Mouse (Mus musculus) testis, adult 2 months (tissue): ENCODE measurements around the gene Per1. TPM values are rescaled to one million over a fixed set of nuclear protein-coding genes. Genes with fewer than 3 reads are reported as not detected.

Experiments
- H3K27ac ChIP-seq: fragments of 200-500 bp; 2 replicates; pipeline ENCODE4 v1.5.1; 2012; ENCODE audit warnings: low read depth, low read length; ENCODE audit not compliant: control insufficient read depth, insufficient read depth
- H3K27me3 ChIP-seq: fragments of 200-500 bp; 2 replicates; pipeline ENCODE4 v1.6.1; 2012; ENCODE audit warnings: mild to moderate bottlenecking, low read length, moderate library complexity; ENCODE audit not compliant: control insufficient read depth, insufficient read depth
- H3K36me3 ChIP-seq: fragments of 200-500 bp; 2 replicates; pipeline ENCODE4 v1.6.1; 2012; ENCODE audit warnings: mild to moderate bottlenecking, low read length; ENCODE audit not compliant: control insufficient read depth, insufficient read depth
- H3K4me1 ChIP-seq: fragments of 200-500 bp; 2 replicates; pipeline ENCODE4 v1.6.1; 2012; ENCODE audit warnings: low read length; ENCODE audit not compliant: control insufficient read depth, insufficient read depth
- H3K4me3 ChIP-seq: fragments of 200-500 bp; 2 replicates; pipeline ENCODE4 v1.5.1; 2012; ENCODE audit warnings: low read depth, mild to moderate bottlenecking, low read length, moderate library complexity, mixed read lengths; ENCODE audit not compliant: control insufficient read depth
- CTCF ChIP-seq: fragments of 200-500 bp; IDR thresholded peaks from 2 replicates; pipeline ENCODE4 v1.5.1; 2012; ENCODE audit warnings: low read depth, mild to moderate bottlenecking, inconsistent platforms, low read length, moderate library complexity; ENCODE audit not compliant: control insufficient read depth, insufficient read depth, insufficient replicate concordance
- POLR2A ChIP-seq: fragments of 200-500 bp; IDR thresholded peaks from 2 replicates; pipeline ENCODE4 v1.6.1; 2012; ENCODE audit warnings: low read depth, mild to moderate bottlenecking, inconsistent platforms, low read length, moderate library complexity; ENCODE audit not compliant: control insufficient read depth
- polyA plus RNA-seq: library from polyadenylated mRNA; depleted of rRNA; stranded (reverse); fragments of >200 nt; gene quantifications from 2 replicates; pipeline ENCODE4 v1.2.3, GENCODE M21; 2012

The Per1 gene
- polyA plus RNA-seq, 1 experiment = 103 TPM

DNA sequence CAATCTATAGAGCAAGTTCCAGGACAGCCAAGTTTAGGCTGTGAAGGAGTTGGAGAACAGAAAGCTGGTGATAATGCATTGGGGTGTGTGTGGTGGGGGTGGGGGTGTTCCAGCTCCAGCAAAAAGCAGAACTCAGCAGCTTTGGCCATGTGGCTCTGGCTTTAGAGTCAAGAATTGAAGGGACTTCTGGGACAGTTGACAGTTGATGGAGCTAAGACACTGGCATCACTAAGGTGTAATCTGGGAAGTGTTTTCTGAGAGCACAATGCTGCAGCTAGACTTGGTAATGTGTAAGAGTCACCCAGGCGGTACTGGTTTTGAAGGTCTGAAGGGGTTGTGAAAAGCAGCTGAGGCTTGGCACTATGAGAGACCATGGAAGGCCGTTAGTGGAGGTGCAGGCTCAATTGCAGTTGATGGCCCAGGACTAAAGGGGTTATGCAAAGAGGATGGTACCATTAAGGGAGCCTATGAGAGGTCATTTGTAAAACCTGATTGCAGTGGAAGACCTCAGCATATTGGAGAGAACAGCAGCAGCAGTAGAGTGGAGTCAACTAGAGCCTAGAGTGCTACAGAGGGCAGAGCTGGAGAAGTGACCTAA lies 42.1 kb upstream of the Per1 start:
- H3K27me3 ChIP-seq = no peaks in the 10 kb centered on the region
- no peaks in the 10 kb centered on the region; the same call in 1 of the 2 replicates for H3K4me1 ChIP-seq
- no peak overlapping the region for H3K4me3 ChIP-seq
- no peak for TF ChIP-seq CTCF
- no peak for TF ChIP-seq POLR2A
- H3K36me3 ChIP-seq = no peaks in the 10 kb centered on the region; the same call in none of the 2 replicates
- H3K27ac ChIP-seq = no peak overlapping the region

GRCm38 (mm10) chr11:69053848-69054247 lies 41.2 kb upstream of the Per1 start:
- peaks cover 6% of the 10 kb centered on the region for H3K4me1 ChIP-seq
- TF ChIP-seq CTCF = no peak
- TF ChIP-seq POLR2A = no peak
- no peaks in the 10 kb centered on the region; the same call in none of the 2 replicates for H3K36me3 ChIP-seq
- no peaks in the 10 kb centered on the region for H3K27me3 ChIP-seq
- no peak overlapping the region for H3K27ac ChIP-seq
- no peak overlapping the region for H3K4me3 ChIP-seq

DNA sequence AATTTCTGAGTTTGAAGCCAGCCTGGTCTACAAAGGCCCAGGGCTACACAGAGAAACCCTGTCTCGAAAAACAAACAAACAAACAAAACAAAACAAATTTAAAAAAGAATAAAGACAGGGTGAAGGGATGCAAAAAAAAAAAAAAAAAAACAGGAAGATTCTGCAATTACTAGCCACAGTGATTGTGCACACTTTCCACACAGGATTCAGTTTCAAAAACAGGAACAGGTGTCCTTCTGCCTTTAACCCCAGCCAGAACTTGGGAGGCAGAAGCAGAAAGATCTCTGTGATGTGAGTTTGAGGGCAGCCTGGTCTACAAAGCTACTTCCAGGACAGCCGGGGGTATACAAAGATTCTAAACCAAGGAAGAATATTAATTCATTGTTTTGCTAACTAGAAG lies 36.8 kb upstream of the Per1 start:
- H3K4me1 ChIP-seq = peaks cover 14% of the 10 kb centered on the region
- no peaks in the 10 kb centered on the region for H3K27me3 ChIP-seq
- TF ChIP-seq POLR2A (no peak), CTCF (no peak)
- H3K4me3 ChIP-seq = peak overlapping the region; percentile 99
- no peaks in the 10 kb centered on the region for H3K36me3 ChIP-seq
- H3K27ac ChIP-seq = peak overlapping the region; percentile 85

DNA sequence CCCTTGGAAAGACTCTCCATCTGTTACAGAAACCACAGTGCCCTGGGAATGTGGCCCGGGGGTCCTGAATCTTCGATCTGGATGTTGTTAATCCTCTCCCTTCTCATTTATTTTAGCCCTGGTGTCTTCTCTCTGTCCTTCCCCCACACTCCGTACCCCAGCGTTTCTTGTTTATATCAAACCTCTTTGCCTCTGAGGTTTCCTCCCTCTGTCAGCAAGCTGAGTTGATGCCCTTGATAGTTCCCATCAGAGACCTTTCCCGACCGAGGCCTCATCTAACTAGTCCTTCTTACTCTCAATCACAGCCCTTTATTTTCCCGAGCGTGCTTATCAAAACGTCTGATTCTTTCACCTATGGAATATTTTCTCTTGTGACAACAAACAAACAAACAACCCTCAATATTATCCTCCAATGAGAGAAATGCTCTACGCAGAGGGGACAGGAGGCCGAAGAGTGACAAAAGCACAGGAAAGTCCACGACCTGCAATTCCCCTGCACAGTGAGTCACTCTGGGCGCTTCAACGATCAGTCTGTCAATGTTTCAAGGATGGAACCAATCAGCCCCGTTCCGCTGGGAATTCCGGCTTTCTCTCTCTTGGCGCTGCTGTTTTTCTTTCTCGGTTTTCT lies 36.2 kb upstream of the Per1 start:
- H3K27me3 ChIP-seq = no peaks in the 10 kb centered on the region
- no peak for TF ChIP-seq POLR2A
- TF ChIP-seq CTCF = 0 out of 2 replicates have a peak, but pooled peaks have one; percentile 11
- peaks cover 17% of the 10 kb centered on the region for H3K4me1 ChIP-seq
- no peaks in the 10 kb centered on the region for H3K36me3 ChIP-seq
- H3K27ac ChIP-seq = peak overlapping the region; percentile 85
- H3K4me3 ChIP-seq = peak overlapping the region; percentile 99

DNA sequence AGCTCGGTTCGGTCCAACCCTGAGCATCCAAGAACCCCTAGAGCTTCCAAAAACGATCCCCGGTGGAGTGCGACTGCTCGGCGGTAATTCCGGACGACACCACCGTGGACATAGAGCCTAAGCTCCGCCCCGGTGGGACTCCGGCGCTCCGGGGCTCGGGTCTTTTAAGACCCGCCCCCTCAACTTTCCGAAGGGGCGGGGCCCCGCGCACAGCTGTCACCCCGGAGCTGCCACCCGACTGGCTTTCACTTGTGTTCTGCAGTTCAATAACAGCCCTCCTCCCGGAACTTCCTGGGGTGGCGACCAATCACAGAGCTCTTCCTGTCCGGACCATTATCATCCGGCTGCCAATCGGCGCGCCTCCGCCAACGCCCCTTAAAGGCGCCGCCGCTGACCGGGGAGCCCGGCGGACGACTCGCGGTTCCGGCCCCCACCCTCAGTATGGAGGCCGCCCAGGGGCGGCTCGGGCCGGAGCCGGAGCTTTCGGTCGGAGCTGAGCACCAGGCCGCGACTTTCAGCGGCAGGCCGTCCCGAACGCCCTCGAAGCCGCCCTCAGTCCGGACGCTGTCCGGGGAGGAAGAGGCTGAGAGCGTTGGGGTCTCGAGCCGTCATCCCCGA lies 35.6 kb upstream of the Per1 start, which contains the start of gene Borcs6:
Gene Borcs6, plus strand, starts transcription at position 361 of the 618 bp plus-strand sequence.
- no peaks in the 10 kb centered on the region for H3K36me3 ChIP-seq
- H3K4me1 ChIP-seq = peaks cover 20% of the 10 kb centered on the region
- peak within 1 kb of the TSS; percentile 96 for H3K27ac ChIP-seq
- TF ChIP-seq POLR2A = peak; percentile 43
- no peak for TF ChIP-seq CTCF
- peak within 1 kb of the TSS; percentile 99 for H3K4me3 ChIP-seq
- no peaks in the 10 kb centered on the region for H3K27me3 ChIP-seq

DNA sequence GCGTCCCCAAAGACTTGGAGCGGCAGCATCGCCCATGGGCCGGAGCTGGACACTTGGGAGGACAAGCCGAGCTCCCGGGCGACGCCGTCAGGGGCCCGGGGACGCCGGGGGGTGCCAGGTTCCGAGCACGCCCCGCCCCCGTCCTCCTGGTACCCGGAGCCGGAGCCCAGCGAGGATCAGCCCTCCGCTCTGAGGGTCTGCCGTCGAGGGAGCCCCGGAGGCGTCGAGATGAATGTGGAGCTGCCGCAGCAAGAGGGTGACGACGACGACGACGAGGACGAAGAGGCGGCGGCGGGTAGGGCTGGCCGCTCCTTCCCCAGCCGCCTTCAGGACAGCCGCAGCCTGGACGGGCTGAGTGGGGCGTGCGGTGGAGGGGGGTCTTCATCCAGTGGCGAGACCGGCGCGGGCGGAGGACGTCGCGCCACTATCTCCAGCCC lies 35.0 kb upstream of the Per1 start:
- no peaks in the 10 kb centered on the region for H3K27me3 ChIP-seq
- H3K36me3 ChIP-seq = no peaks in the 10 kb centered on the region
- TF ChIP-seq POLR2A (no peak), CTCF (no peak)
- peaks cover 23% of the 10 kb centered on the region for H3K4me1 ChIP-seq
- H3K27ac ChIP-seq = peak overlapping the region; percentile 96
- peak overlapping the region; percentile 99 for H3K4me3 ChIP-seq
